Mouse (Mus musculus): ENCODE results near the gene Klra10. TPM values are rescaled to one million over a fixed set of nuclear protein-coding genes. Genes with fewer than 3 reads are reported as not detected.
"Not testable (repeated sequence)": the region's sequence is repeated elsewhere in the genome, so short reads cannot be mapped to it uniquely, and the experiment has no call there.

Klra10 gene
- not detected in 2 replicates for polyA plus RNA-seq (2011; ENCODE audit: insufficient read depth, insufficient read length, low replicate concordance, missing spikeins)

DNA sequence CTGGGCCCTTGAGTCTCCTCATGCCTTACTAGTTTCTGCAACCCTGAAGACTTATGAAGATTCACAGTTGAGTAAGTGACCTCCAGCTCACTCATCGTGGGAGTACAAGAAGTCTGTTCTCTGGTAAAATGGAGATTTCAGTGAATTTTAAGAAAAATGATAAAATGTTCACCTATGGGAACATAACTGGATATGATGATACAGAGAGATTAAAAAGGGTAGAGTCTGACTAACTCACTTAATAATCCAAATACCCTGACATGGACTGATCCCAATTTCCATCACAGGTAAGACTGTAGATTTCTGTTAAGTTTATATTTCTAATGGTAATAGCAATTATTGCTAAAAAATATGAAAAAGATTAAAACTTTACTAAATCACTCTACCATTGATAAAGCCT, at the start of gene Klra10:
Klra10 (minus strand) TSS at position 101 of the 400 bp plus-strand sequence.
- H3K4me1 ChIP-seq (ENCODE audit: control insufficient read depth, insufficient read depth, low read length); H3K27ac ChIP-seq (ENCODE audit: control insufficient read depth, insufficient read depth, low read depth, low read length, poor library complexity); H3K4me3 ChIP-seq (replicated peaks; ENCODE audit: control insufficient read depth, low read depth, low read length): not testable (repeated sequence)
- 61% methylated on average over 1 of the region's 1 CpGs for WGBS

DNA sequence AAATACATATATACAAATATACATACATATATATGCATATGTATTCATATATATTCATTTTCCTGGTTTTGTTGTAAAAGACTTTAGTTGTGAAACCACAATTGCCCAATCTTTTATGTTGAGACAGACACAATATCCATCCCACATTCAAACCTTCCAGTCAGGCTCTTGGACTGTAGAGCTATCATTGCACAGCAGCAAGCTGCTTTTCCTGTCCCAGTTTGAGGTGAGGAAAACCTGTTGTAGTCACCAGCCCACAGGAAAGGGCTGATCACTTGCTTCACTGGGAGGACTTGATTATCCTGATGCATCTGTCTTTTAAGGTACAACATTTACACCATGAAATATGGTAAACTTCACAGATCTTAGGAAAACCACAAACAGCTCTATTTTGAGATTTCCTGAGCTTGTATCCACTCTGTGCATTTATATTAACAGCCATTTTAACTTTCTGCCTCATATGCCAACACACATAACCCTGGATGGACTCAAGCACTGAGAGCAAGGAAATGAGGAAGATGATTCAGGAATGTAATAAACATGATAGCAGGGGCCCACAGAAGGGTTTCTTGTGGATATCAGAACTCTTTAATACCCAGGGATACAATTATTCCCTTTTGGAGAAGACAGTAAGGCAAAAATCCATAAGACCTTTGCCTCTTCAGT, 6.4 kb upstream of the Klra10 start:
- Histone ChIP-seq H3K27ac (ENCODE audit: control insufficient read depth, insufficient read depth, low read depth, low read length, poor library complexity) (no peak overlapping the region), H3K4me3 (replicated peaks; ENCODE audit: control insufficient read depth, low read depth, low read length) (no peak overlapping the region), H3K4me1 (ENCODE audit: control insufficient read depth, insufficient read depth, low read length) (no peaks in the 10 kb centered on the region)
- TF ChIP-seq CTCF (IDR thresholded peaks at IDR 0.05; ENCODE audit: control insufficient read depth, insufficient read depth, low read length) (no peak), POLR2A (IDR thresholded peaks at IDR 0.05; ENCODE audit: borderline replicate concordance, control insufficient read depth, low read depth, low read length) (no peak)

DNA sequence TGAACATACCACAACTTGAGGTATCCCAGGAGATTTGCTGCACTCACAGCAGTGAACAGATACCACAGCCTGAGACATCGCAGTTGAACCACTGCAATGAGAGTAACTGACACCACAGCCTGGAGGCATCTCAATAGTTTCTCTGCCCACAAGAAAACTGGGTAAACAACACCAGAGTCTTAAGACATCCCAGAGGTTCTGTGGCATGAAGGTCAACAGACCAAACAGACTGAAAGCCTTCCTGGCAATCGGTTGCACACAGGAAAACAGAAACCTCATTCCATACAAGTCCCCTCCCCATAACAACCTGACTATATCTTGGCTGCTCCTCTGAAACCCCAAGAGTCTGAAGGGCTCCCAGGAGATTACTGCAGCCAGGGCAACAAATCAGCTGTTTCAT, 26.4 kb downstream of the Klra10 start:
- no peaks in the 10 kb centered on the region for H3K4me1 ChIP-seq (ENCODE audit: control insufficient read depth, insufficient read depth, low read length)
- WGBS: 39% methylated on average over 2 of the region's 2 CpGs
- no peak for TF ChIP-seq POLR2A (IDR thresholded peaks at IDR 0.05; ENCODE audit: borderline replicate concordance, control insufficient read depth, low read depth, low read length)
- TF ChIP-seq CTCF (IDR thresholded peaks at IDR 0.05; ENCODE audit: control insufficient read depth, insufficient read depth, low read length): no peak
- H3K4me3 ChIP-seq (replicated peaks; ENCODE audit: control insufficient read depth, low read depth, low read length): no peak overlapping the region
- no peak overlapping the region for H3K27ac ChIP-seq (ENCODE audit: control insufficient read depth, insufficient read depth, low read depth, low read length, poor library complexity)

DNA sequence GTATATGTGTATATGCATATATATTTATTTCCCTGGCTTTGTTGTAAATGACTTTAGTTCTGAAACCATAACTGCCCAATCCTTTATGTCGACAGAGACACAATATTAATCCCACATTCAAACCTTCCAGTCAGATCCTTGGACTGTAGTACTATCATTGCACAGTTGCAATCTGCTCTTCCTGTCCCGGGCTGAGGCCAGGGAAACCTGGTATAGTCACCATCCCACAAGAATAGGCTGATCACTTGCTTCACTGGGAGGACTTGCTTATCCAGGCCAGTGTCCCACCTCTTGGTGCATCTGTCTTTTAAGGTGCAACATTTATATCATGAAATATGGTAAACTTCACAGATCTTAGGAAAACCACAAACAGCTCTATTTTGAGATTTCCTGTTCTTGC, 44.2 kb downstream of the Klra10 start:
- Histone ChIP-seq H3K4me1 (ENCODE audit: control insufficient read depth, insufficient read depth, low read length) (peaks cover 1% of the 10 kb centered on the region; the same call in 1 of the 2 replicates), H3K4me3 (replicated peaks; ENCODE audit: control insufficient read depth, low read depth, low read length) (no peak overlapping the region), H3K27ac (ENCODE audit: control insufficient read depth, insufficient read depth, low read depth, low read length, poor library complexity) (no peak overlapping the region)
- 25% methylated on average over 2 of the region's 2 CpGs for WGBS
- TF ChIP-seq CTCF (IDR thresholded peaks at IDR 0.05; ENCODE audit: control insufficient read depth, insufficient read depth, low read length): no peak
- TF ChIP-seq POLR2A (IDR thresholded peaks at IDR 0.05; ENCODE audit: borderline replicate concordance, control insufficient read depth, low read depth, low read length): no peak

DNA sequence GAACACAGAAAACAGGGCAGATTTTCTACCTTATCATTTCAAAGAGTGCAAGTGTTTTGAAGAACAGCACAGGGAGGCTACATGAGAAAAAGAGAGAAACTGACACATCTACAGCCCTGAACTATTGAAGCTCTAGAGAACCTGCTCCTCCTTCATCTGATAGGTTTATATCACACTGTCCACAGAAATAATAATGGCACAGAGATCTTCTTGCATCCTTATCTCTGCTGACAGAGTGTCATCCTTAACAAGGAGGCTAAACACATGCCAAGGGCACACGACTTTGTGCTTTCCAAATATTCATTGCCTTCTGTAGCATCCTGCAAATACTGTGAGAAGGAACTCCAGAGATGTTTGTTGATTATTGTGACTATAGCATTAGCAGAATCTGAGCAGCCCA, 45.1 kb downstream of the Klra10 start:
- TF ChIP-seq POLR2A (IDR thresholded peaks at IDR 0.05; ENCODE audit: borderline replicate concordance, control insufficient read depth, low read depth, low read length): no peak
- TF ChIP-seq CTCF (IDR thresholded peaks at IDR 0.05; ENCODE audit: control insufficient read depth, insufficient read depth, low read length): no peak
- Histone ChIP-seq H3K4me3 (replicated peaks; ENCODE audit: control insufficient read depth, low read depth, low read length) (no peak overlapping the region), H3K4me1 (ENCODE audit: control insufficient read depth, insufficient read depth, low read length) (peaks cover 1% of the 10 kb centered on the region; the same call in 1 of the 2 replicates), H3K27ac (ENCODE audit: control insufficient read depth, insufficient read depth, low read depth, low read length, poor library complexity) (no peak overlapping the region)
- 47% methylated on average over 1 of the region's 1 CpGs for WGBS

DNA sequence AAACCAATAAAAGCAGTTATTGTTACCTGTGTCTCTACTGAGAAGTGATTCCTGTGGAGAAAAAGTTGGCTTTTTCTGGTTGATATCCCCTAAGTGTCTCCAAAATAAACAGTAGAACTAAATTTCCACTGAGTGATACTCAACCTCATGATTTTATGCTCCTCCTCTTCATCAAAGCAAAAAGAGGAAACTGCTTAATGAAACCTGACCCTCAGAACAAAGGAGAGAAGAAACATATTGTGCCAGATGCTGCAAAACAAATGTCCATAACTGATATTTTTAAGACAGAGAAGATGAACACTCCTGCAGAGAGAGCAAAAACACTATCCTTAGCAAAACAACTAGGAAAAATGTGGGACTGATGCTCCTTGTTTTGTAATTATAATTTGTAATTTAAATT, 48.5 kb downstream of the Klra10 start, which contains the start of gene Klra7:
Klra7 (minus strand) TSS at position 101 of the 400 bp plus-strand sequence.
- no peak within 1 kb of the TSS for H3K27ac ChIP-seq (ENCODE audit: control insufficient read depth, insufficient read depth, low read depth, low read length, poor library complexity)

More for the DNA sequence above, 48.5 kb downstream of the Klra10 start, which contains the start of gene Klra7:
- no peak within 1 kb of the TSS for H3K4me3 ChIP-seq (replicated peaks; ENCODE audit: control insufficient read depth, low read depth, low read length)
- TF ChIP-seq POLR2A (IDR thresholded peaks at IDR 0.05; ENCODE audit: borderline replicate concordance, control insufficient read depth, low read depth, low read length) (no peak), CTCF (IDR thresholded peaks at IDR 0.05; ENCODE audit: control insufficient read depth, insufficient read depth, low read length) (no peak)
- peaks cover 1% of the 10 kb centered on the region; the same call in 1 of the 2 replicates for H3K4me1 ChIP-seq (ENCODE audit: control insufficient read depth, insufficient read depth, low read length)

Other genes starting within 250 kb of the Klra10 start
- 1.3 TPM in 1 of 2 replicates, not detected in the other for gene Klra4, start 214.7 kb downstream of the Klra10 start, polyA plus RNA-seq (2011; ENCODE audit: insufficient read depth, insufficient read length, low replicate concordance, missing spikeins)
- gene Klra8, start 152.0 kb downstream of the Klra10 start, polyA plus RNA-seq (2011; ENCODE audit: insufficient read depth, insufficient read length, low replicate concordance, missing spikeins): 5.2 and 7.9 TPM in 2 replicates
- 3.0 and 4.9 TPM in 2 replicates for gene Klra9, start 88.8 kb downstream of the Klra10 start, polyA plus RNA-seq (2011; ENCODE audit: insufficient read depth, insufficient read length, low replicate concordance, missing spikeins)
- 2.8 and 4.1 TPM in 2 replicates for gene Klra7, start 48.6 kb downstream of the Klra10 start, polyA plus RNA-seq (2011; ENCODE audit: insufficient read depth, insufficient read length, low replicate concordance, missing spikeins)
- gene Klra3, start 55.6 kb upstream of the Klra10 start, polyA plus RNA-seq (2011; ENCODE audit: insufficient read depth, insufficient read length, low replicate concordance, missing spikeins): 2.4 TPM in 1 of 2 replicates, not detected in the other
- gene Klra1, start 104.9 kb upstream of the Klra10 start, polyA plus RNA-seq (2011; ENCODE audit: insufficient read depth, insufficient read length, low replicate concordance, missing spikeins): 0.65 and 3.3 TPM in 2 replicates